Mouse (Mus musculus) embryonic fibroblast, embryonic 13.5 days (primary cell): ENCODE data around the gene Ctsk.

Experiments used
- CTCF ChIP-seq: IDR thresholded peaks from 2 replicates; pipeline ENCODE4 v1.5.1; 2011; ENCODE audit warnings: mild to moderate bottlenecking, control low read depth, low read length, moderate library complexity, borderline replicate concordance; ENCODE audit not compliant: insufficient read depth
- POLR2A ChIP-seq: IDR thresholded peaks from 2 replicates; pipeline ENCODE4 v1.6.1; 2011; ENCODE audit warnings: low read depth, mild to moderate bottlenecking, control low read depth, low read length, moderate library complexity

DNA sequence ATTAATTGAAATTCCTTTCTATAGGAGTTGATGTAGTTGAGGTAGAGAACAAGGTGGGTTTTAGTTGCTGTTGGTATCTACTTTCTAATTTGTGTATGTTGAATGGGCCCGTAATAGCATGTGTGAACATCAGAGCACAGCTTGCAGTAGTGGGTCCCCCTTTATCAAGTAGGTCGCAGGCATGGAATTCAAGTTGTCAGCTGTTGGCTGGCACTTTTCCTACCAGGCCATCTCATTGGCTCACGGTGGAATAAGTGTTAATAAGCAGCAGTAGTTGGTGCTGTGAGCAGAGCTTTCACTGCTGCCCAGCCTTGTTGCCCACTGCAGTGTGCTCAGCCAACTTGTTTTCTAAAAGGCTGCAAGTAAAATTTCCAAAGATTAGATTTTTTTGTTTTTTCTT is 10.4 kb upstream of the Ctsk start:
- TF ChIP-seq POLR2A (no peak), CTCF (no peak)
